Mouse (Mus musculus) myocyte (in vitro differentiated cells): Measurements from ENCODE around the gene Cdkn2aipnl. TPM values are rescaled to one million over a fixed set of nuclear protein-coding genes. Genes with fewer than 3 reads are reported as not detected.

Source experiments
- H3K27me3 ChIP-seq: one replicate; pipeline ENCODE4 v1.6.1; 2011; ENCODE audit not compliant: control insufficient read depth, insufficient read depth, insufficient read length
- H3K36me3 ChIP-seq: one replicate; pipeline ENCODE4 v1.6.1; 2011; ENCODE audit not compliant: control insufficient read depth, insufficient read depth
- H3K4me2 ChIP-seq: one replicate; pipeline ENCODE4 v1.6.1; 2011; ENCODE audit warnings: low read depth, control low read depth
- H3K4me3 ChIP-seq: one replicate; pipeline ENCODE4 v1.5.1; 2011; ENCODE audit warnings: mild to moderate bottlenecking, control low read depth, moderate library complexity
- H3K79me2 ChIP-seq: one replicate; pipeline ENCODE4 v1.6.1; 2011; ENCODE audit not compliant: control insufficient read depth, insufficient read depth
- H3ac ChIP-seq: one replicate; pipeline ENCODE4 v1.6.1; 2011; ENCODE audit not compliant: control insufficient read depth, insufficient read length
- CEBPB ChIP-seq: IDR thresholded peaks from 2 replicates; pipeline ENCODE4 v1.6.1; 2011; ENCODE audit warnings: mild to moderate bottlenecking, moderate library complexity; ENCODE audit not compliant: poor library complexity, insufficient read depth, severe bottlenecking
- E2F4 ChIP-seq: IDR thresholded peaks from one replicate; pipeline ENCODE4 v1.6.1; 2011; ENCODE audit warnings: mild to moderate bottlenecking, control low read depth, moderate library complexity; ENCODE audit not compliant: insufficient read depth
- MAX ChIP-seq: IDR thresholded peaks from one replicate; pipeline ENCODE4 v1.6.1; 2011; ENCODE audit warnings: low read depth, mild to moderate bottlenecking, control low read depth
- MYOD1 ChIP-seq, 3 experiments: IDR thresholded peaks; one replicate each; pipeline ENCODE4 v1.6.1; 2011; ENCODE audit warnings: control low read depth in 2 of 3, low read depth in 2 of 3, mild to moderate bottlenecking in 2 of 3, moderate library complexity in 1 of 3; ENCODE audit not compliant: insufficient read length in 2 of 3, control insufficient read depth in 1 of 3
- MYOG ChIP-seq, 3 experiments: IDR thresholded peaks; one replicate each; pipeline ENCODE4 v1.6.1; 2011; ENCODE audit warnings: control low read depth in 2 of 3, low read depth in 2 of 3, mild to moderate bottlenecking in 2 of 3; ENCODE audit not compliant: insufficient read length in 2 of 3, control insufficient read depth in 1 of 3, insufficient read depth in 1 of 3
- POLR2A ChIP-seq: IDR thresholded peaks from one replicate; pipeline ENCODE4 v1.6.1; 2011; ENCODE audit warnings: low read depth, mild to moderate bottlenecking, control low read depth, moderate library complexity; ENCODE audit not compliant: insufficient read length
- POLR2AphosphoS2 ChIP-seq: IDR thresholded peaks from one replicate; pipeline ENCODE4 v1.6.1; 2011; ENCODE audit warnings: low read depth, control low read depth; ENCODE audit not compliant: insufficient read length
- REST ChIP-seq: IDR thresholded peaks from one replicate; pipeline ENCODE4 v1.6.1; 2011; ENCODE audit warnings: mild to moderate bottlenecking, control low read depth, moderate library complexity; ENCODE audit not compliant: insufficient read depth, insufficient read length
- SRF ChIP-seq: IDR thresholded peaks from one replicate; pipeline ENCODE4 v1.6.1; 2011; ENCODE audit warnings: low read depth; ENCODE audit not compliant: control insufficient read depth, insufficient read length
- TCF12 ChIP-seq: IDR thresholded peaks from one replicate; pipeline ENCODE4 v1.6.1; 2011; ENCODE audit warnings: mild to moderate bottlenecking, control low read depth; ENCODE audit not compliant: poor library complexity, insufficient read depth, severe bottlenecking
- TCF3 ChIP-seq: IDR thresholded peaks from one replicate; pipeline ENCODE4 v1.6.1; 2011; ENCODE audit warnings: low read depth, control low read depth; ENCODE audit not compliant: insufficient read length
- USF1 ChIP-seq: IDR thresholded peaks from one replicate; pipeline ENCODE4 v1.6.1; 2011; ENCODE audit warnings: low read depth, mild to moderate bottlenecking, control low read depth, moderate library complexity
- polyA plus RNA-seq: library from polyadenylated mRNA; unstranded; fragments of >200 nt; fragmentation: generic; extraction: Trizol; gene quantifications from one replicate; pipeline ENCODE4 v1.2.1, GENCODE M21; 2012; ENCODE audit warnings: missing spikeins

Gene Cdkn2aipnl
- 31.8 TPM for polyA plus RNA-seq

GRCm38 (mm10) chr11:51967443-51968401, at the start of gene Cdkn2aipnl:
Gene Cdkn2aipnl (plus strand): TSS chr11:51967661.
- peak within 1 kb of the TSS; percentile 43 for H3K4me3 ChIP-seq
- H3K79me2 ChIP-seq, result peaks cover 14% of the 10 kb centered on the region
- H3K36me3 ChIP-seq, result peaks cover 14% of the 10 kb centered on the region
- H3ac ChIP-seq, result peak within 1 kb of the TSS; percentile 0
- 0 out of 2 replicates have a peak, but pooled peaks have one; percentile 38 for TF ChIP-seq CEBPB
- no peak for TF ChIP-seq TCF12
- peak in 2 of 3 experiments; percentile 35 to 79 for TF ChIP-seq MYOG (IDR thresholded peaks at IDR 0.05; ENCODE audit: control insufficient read depth in 1 of 3, insufficient read depth in 1 of 3, insufficient read length in 2 of 3, low read depth in 2 of 3)
- TF ChIP-seq MYOD1 (IDR thresholded peaks at IDR 0.05; ENCODE audit: control insufficient read depth in 1 of 3, insufficient read length in 2 of 3, low read depth in 2 of 3), result peak in 2 of 3 experiments; percentile 7 to 58
- TF ChIP-seq POLR2AphosphoS2, result peak; percentile 89
- TF ChIP-seq MAX, result peak; percentile 19
- TF ChIP-seq E2F4, result peak; percentile 83
- no peak for TF ChIP-seq TCF3
- TF ChIP-seq USF1, result peak; percentile 79
- no peak for TF ChIP-seq REST
- TF ChIP-seq POLR2A, result peak; percentile 91
- no peak for TF ChIP-seq SRF
- H3K27me3 ChIP-seq, result no peaks in the 10 kb centered on the region
- H3K4me2 ChIP-seq, result peak within 1 kb of the TSS; percentile 73

- Histone ChIP-seq H3K36me3 (no peaks in the 10 kb centered on the region), H3K4me3 (no peak overlapping the region), H3K27me3 (no peaks in the 10 kb centered on the region), H3K79me2 (no peaks in the 10 kb centered on the region), H3K4me2 (peak overlapping the region; percentile 26), H3ac (no peak overlapping the region)
- TF ChIP-seq POLR2AphosphoS2 (no peak), POLR2A (no peak), MYOD1 (IDR thresholded peaks at IDR 0.05; ENCODE audit: control insufficient read depth in 1 of 3, insufficient read length in 2 of 3, low read depth in 2 of 3) (peak in 2 of 3 experiments; percentile 65 to 83), MAX (no peak), SRF (no peak), TCF3 (no peak), MYOG (IDR thresholded peaks at IDR 0.05; ENCODE audit: control insufficient read depth in 1 of 3, insufficient read depth in 1 of 3, insufficient read length in 2 of 3, low read depth in 2 of 3) (peak in 1 of 3 experiments; percentile 48), E2F4 (no peak), TCF12 (no peak), CEBPB (no peak), USF1 (no peak), REST (no peak)
These were observed 49.5 kb upstream of the Cdkn2aipnl start for GRCm38 (mm10) chr11:51917951-51918350.

GRCm38 (mm10) chr11:51918576-51918975, 48.9 kb upstream of the Cdkn2aipnl start:
- Histone ChIP-seq H3K36me3 (no peaks in the 10 kb centered on the region), H3ac (no peak overlapping the region), H3K4me2 (no peak overlapping the region), H3K27me3 (no peaks in the 10 kb centered on the region), H3K4me3 (no peak overlapping the region), H3K79me2 (no peaks in the 10 kb centered on the region)
- TF ChIP-seq TCF3 (no peak), USF1 (no peak), E2F4 (no peak)

- Histone ChIP-seq H3K27me3 (no peaks in the 10 kb centered on the region), H3K4me3 (no peak overlapping the region), H3K4me2 (no peak overlapping the region), H3ac (no peak overlapping the region), H3K36me3 (no peaks in the 10 kb centered on the region), H3K79me2 (no peaks in the 10 kb centered on the region)
- TF ChIP-seq MAX (no peak), POLR2AphosphoS2 (no peak)
These were observed 45.9 kb upstream of the Cdkn2aipnl start for GRCm38 (mm10) chr11:51921355-51922125.
